Mouse (Mus musculus) T-helper 1 cell (primary cell): ENCODE measurements at regions not wholly inside any gene's neighbourhood (a gene's known extent, or its start where the extent isn't known, plus 50 kb on each side); places are given as distances from the start of the nearest gene placed in this dataset.

Experiments used
- in situ Hi-C: fragments of 300-600 bp; cut with MboI, MseI; formaldehyde crosslinking; loops from one replicate; pipeline ENCODE4 v1.15.1; 2025; ENCODE audit warnings: high pct_unique_total_duplicates

DNA sequence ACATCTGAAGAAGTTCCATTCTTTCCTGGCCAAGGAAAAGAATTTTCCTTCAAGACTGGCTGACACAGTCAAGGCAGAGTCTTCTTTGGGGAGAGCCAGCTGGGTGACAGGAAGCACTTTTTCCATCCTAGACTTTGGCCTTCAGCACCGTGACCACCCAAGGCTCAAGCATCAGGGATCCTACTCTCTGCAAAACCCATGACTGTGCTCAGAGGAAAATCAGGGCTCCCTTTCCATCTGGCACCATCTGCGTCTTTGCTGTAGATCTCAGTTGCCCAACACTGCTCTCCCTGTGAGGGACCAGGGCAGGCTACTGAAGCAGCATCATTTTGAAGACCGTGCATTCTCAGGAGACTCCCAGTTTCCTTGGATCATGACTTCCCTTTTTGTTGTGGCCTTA lies 51.1 kb upstream of the 1700012B07Rik start:
- in situ Hi-C loops = loop anchor here (5.0 kb wide), 1 partner anchor 388 kb away; no protein-coding TSS in a partner anchor
